Mouse (Mus musculus) bone marrow, adult 2 months (tissue): ENCODE measurements around the gene Gpd1l. TPM values are rescaled to one million over a fixed set of nuclear protein-coding genes. Genes with fewer than 3 reads are reported as not detected.

Source experiments
- H3K27ac ChIP-seq: fragments of 200-500 bp; 2 replicates; pipeline ENCODE4 v1.5.1; 2012; ENCODE audit warnings: low read depth, mild to moderate bottlenecking, control low read depth, inconsistent platforms, low read length; ENCODE audit not compliant: control insufficient read depth, poor library complexity, insufficient read depth
- H3K4me1 ChIP-seq: fragments of 200-500 bp; 2 replicates; pipeline ENCODE4 v1.6.1; 2011; ENCODE audit warnings: low read length; ENCODE audit not compliant: control insufficient read depth, insufficient read depth
- H3K4me3 ChIP-seq: fragments of 200-500 bp; replicated peaks from 2 replicates; pipeline ENCODE3; 2011; ENCODE audit warnings: mild to moderate bottlenecking, low read depth, low read length, control low read depth; ENCODE audit not compliant: control insufficient read depth
- CTCF ChIP-seq: fragments of 200-500 bp; IDR thresholded peaks from 2 replicates; pipeline ENCODE4 v1.5.1; 2011; ENCODE audit warnings: low read length, control low read depth; ENCODE audit not compliant: control insufficient read depth, insufficient read depth
- POLR2A ChIP-seq: fragments of 200-500 bp; IDR thresholded peaks from 2 replicates; pipeline ENCODE4 v1.6.1; 2011; ENCODE audit warnings: low read depth, mild to moderate bottlenecking, control low read depth, low read length, borderline replicate concordance; ENCODE audit not compliant: control insufficient read depth
- WGBS: fragments of 180-500 bp; shearing (Covaris S2); methylation state at CpG from one replicate; pipeline ENCODE4 v1.1.7; 2018; 5-methylcytosine and 5-hydroxymethylcytosine counted together
- polyA plus RNA-seq: library from polyadenylated mRNA; stranded (reverse); fragments of >200 nt; gene quantifications from 2 replicates; pipeline ENCODE4 v1.2.4, GENCODE M21; 2011; ENCODE audit warnings: low replicate concordance; ENCODE audit not compliant: missing spikeins, insufficient read depth, insufficient read length

Gpd1l gene
- polyA plus RNA-seq, 1 experiment, result 12.3 TPM

GRCm38 (mm10) chr9:114885991-114886662 is 47.7 kb downstream of the Gpd1l start:
- 67% methylated on average over 8 of the region's 8 CpGs for WGBS
- H3K4me3 ChIP-seq, result no peak overlapping the region
- no peak for TF ChIP-seq POLR2A
- no peak for TF ChIP-seq CTCF

GRCm38 (mm10) chr9:114885564-114885963 is 48.2 kb downstream of the Gpd1l start:
- Histone ChIP-seq H3K4me3 (no peak overlapping the region), H3K4me1 (no peaks in the 10 kb centered on the region), H3K27ac (no peak overlapping the region)
- WGBS, result 79% methylated on average over 4 of the region's 4 CpGs
- TF ChIP-seq CTCF (no peak), POLR2A (no peak)

More at GRCm38 (mm10) chr9:114885991-114886662, 47.7 kb downstream of the Gpd1l start:
- H3K27ac ChIP-seq, result no peak overlapping the region
- no peaks in the 10 kb centered on the region for H3K4me1 ChIP-seq

- Histone ChIP-seq H3K4me1 (no peaks in the 10 kb centered on the region), H3K27ac (no peak overlapping the region), H3K4me3 (no peak overlapping the region)
- WGBS, result 78% methylated on average over 2 of the region's 2 CpGs
- TF ChIP-seq CTCF (no peak), POLR2A (no peak)
Observed at GRCm38 (mm10) chr9:114881977-114882376, 51.8 kb downstream of the Gpd1l start.

- TF ChIP-seq CTCF (no peak), POLR2A (no peak)
- H3K4me1 ChIP-seq, result no peaks in the 10 kb centered on the region
- 57% methylated on average over 11 of the region's 11 CpGs for WGBS
- H3K27ac ChIP-seq, result no peak overlapping the region
- H3K4me3 ChIP-seq, result no peak overlapping the region
Observed at GRCm38 (mm10) chr9:114855327-114855726, 78.5 kb downstream of the Gpd1l start.

- WGBS, result 56% methylated on average over 9 of the region's 9 CpGs
- no peak overlapping the region for H3K4me3 ChIP-seq
- no peak for TF ChIP-seq CTCF
- TF ChIP-seq POLR2A, result no peak
- no peak overlapping the region for H3K27ac ChIP-seq
- H3K4me1 ChIP-seq, result no peaks in the 10 kb centered on the region
Observed at GRCm38 (mm10) chr9:114854686-114855085, 79.1 kb downstream of the Gpd1l start.

- H3K4me3 ChIP-seq, result no peak overlapping the region
- no peaks in the 10 kb centered on the region for H3K4me1 ChIP-seq
- no peak for TF ChIP-seq POLR2A
- TF ChIP-seq CTCF, result no peak
- H3K27ac ChIP-seq, result no peak overlapping the region
- WGBS, result 84% methylated on average over 15 of the region's 15 CpGs
Observed at GRCm38 (mm10) chr9:114853336-114853735, 80.5 kb downstream of the Gpd1l start.

- WGBS, result 20% methylated on average over 8 of the region's 8 CpGs
- TF ChIP-seq POLR2A (no peak), CTCF (no peak)
- Histone ChIP-seq H3K4me1 (no peaks in the 10 kb centered on the region), H3K4me3 (no peak overlapping the region), H3K27ac (no peak overlapping the region)
Observed at GRCm38 (mm10) chr9:114851419-114852190, 82.2 kb downstream of the Gpd1l start.

Other genes with a start within 250 kb of the Gpd1l start
- gene Dync1li1, start 245.2 kb downstream of the Gpd1l start, polyA plus RNA-seq, result 17.9 and 25.0 TPM in 2 replicates
- 12.4 and 21.3 TPM in 2 replicates for gene Cmtm6, start 202.9 kb downstream of the Gpd1l start, polyA plus RNA-seq
- gene Cmtm7, start 152.1 kb downstream of the Gpd1l start, polyA plus RNA-seq, result 106 and 300 TPM in 2 replicates
- 0.92 TPM in 1 of 2 replicates, not detected in the other for gene Cmtm8, start 89.8 kb downstream of the Gpd1l start, polyA plus RNA-seq
- gene Osbpl10, start 44.6 kb upstream of the Gpd1l start, polyA plus RNA-seq, result not detected in 2 replicates
- gene Rps27rt, start 48.8 kb upstream of the Gpd1l start, polyA plus RNA-seq, result 1,851 and 4,351 TPM in 2 replicates